Mouse (Mus musculus) liver, embryonic 16.5 days (tissue): Measurements from ENCODE around the gene Ccl27a. TPM values are rescaled to one million over a fixed set of nuclear protein-coding genes. Genes with fewer than 3 reads are reported as not detected.
"Not testable (repeated sequence)": the region's sequence is repeated elsewhere in the genome, so short reads cannot be mapped to it uniquely, and the experiment has no call there.

Source experiments
- ATAC-seq: fragments of 200-750 bp; cut with Nextera tagmentation; 2 replicates; pipeline ENCODE4 v1.8.0; 2017; ENCODE audit warnings: low read depth, mild to moderate bottlenecking, moderate number of reproducible peaks, moderate library complexity
- H3K27ac ChIP-seq: fragments of 300-500 bp; sonication (generic); 2 replicates; pipeline ENCODE4 v1.5.1; 2014; ENCODE audit warnings: mild to moderate bottlenecking, low read length
- H3K27me3 ChIP-seq: fragments of 300-500 bp; sonication (generic); 2 replicates; pipeline ENCODE4 v1.6.1; 2014; ENCODE audit warnings: low read depth, low read length, mixed read lengths; ENCODE audit not compliant: control insufficient read depth, insufficient read depth
- H3K36me3 ChIP-seq: fragments of 300-500 bp; sonication (generic); 2 replicates; pipeline ENCODE4 v1.6.1; 2014; ENCODE audit warnings: mild to moderate bottlenecking; ENCODE audit not compliant: control insufficient read depth, insufficient read depth
- H3K4me1 ChIP-seq: fragments of 300-500 bp; sonication (generic); 2 replicates; pipeline ENCODE4 v1.6.1; 2014; ENCODE audit warnings: low read depth, low read length, mixed read lengths; ENCODE audit not compliant: control insufficient read depth
- H3K4me2 ChIP-seq: fragments of 300-500 bp; sonication (generic); 2 replicates; pipeline ENCODE4 v1.6.1; 2014; ENCODE audit warnings: low read depth, low read length, mixed read lengths
- H3K4me3 ChIP-seq: fragments of 300-500 bp; sonication (generic); 2 replicates; pipeline ENCODE4 v1.5.1; 2014; ENCODE audit warnings: low read depth, mild to moderate bottlenecking, low read length
- H3K9ac ChIP-seq: fragments of 300-500 bp; sonication (generic); 2 replicates; pipeline ENCODE4 v1.6.1; 2014; ENCODE audit warnings: low read depth, low read length
- H3K9me3 ChIP-seq: fragments of 300-500 bp; sonication (generic); replicated peaks from 2 replicates; pipeline ENCODE4 v1.6.1; 2016; ENCODE audit warnings: low read length; ENCODE audit not compliant: control insufficient read depth
- WGBS: fragments of 180-500 bp; shearing (Covaris S2); extraction: QIAGEN DNeasy Blood & Tissue Kit; methylation state at CpG from one replicate; pipeline ENCODE4 v1.1.7; 2014; ENCODE audit not compliant: insufficient replicate concordance; 5-methylcytosine and 5-hydroxymethylcytosine counted together
- polyA plus RNA-seq: library from polyadenylated mRNA; unstranded; fragments of >200 nt; fragmentation: Nextera tagmentation; extraction: Ambion mirVana; gene quantifications from 2 replicates; pipeline ENCODE4 v1.2.1, GENCODE M21; 2015

The Ccl27a gene
- polyA plus RNA-seq, 1 experiment from 2014 or later, result 9.4 TPM

GRCm38 (mm10) chr4:41767301-41767700 lies 6.7 kb downstream of the Ccl27a start:
- H3K4me3 ChIP-seq, H3K36me3 ChIP-seq, H3K9ac ChIP-seq, H3K27me3 ChIP-seq, H3K4me1 ChIP-seq, ATAC-seq, H3K27ac ChIP-seq, H3K4me2 ChIP-seq, H3K9me3 ChIP-seq: not testable (repeated sequence)
- WGBS, result 38% methylated on average over 10 of the region's 10 CpGs

GRCm38 (mm10) chr4:41763176-41763575 lies 10.9 kb downstream of the Ccl27a start:
- H3K9me3 ChIP-seq, H3K4me2 ChIP-seq, H3K27me3 ChIP-seq, H3K27ac ChIP-seq, H3K36me3 ChIP-seq, H3K4me3 ChIP-seq, H3K9ac ChIP-seq, ATAC-seq: not testable (repeated sequence)
- peaks cover 33% of the 10 kb centered on the region for H3K4me1 ChIP-seq
- 72% methylated on average over 4 of the region's 6 CpGs for WGBS

DNA sequence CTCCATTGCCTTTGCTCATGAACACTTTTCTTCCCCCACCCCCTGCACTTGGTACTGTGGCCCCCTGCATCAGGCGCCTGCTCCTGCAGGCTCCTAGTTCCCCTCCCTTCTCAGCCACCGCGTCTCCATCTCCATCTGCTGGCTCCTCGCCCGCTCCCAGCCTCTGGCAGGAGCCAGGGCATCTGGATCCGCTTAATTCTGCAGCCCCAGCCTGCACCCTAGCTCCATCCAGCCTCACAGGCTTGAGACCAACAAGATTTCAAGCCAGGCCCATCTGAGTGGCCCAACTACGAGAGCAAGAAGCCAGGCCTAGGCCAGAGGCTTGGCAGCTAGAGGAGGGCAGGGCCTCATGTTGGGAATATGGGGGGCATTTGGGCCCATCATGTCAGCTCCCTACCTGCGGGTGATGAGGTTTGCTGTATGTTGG lies 11.3 kb downstream of the Ccl27a start:
- ATAC-seq, H3K27me3 ChIP-seq, H3K27ac ChIP-seq, H3K9me3 ChIP-seq, H3K36me3 ChIP-seq, H3K4me2 ChIP-seq, H3K4me3 ChIP-seq, H3K9ac ChIP-seq: not testable (repeated sequence)
- WGBS, result 63% methylated on average over 8 of the region's 8 CpGs
- H3K4me1 ChIP-seq, result peaks cover 33% of the 10 kb centered on the region

DNA sequence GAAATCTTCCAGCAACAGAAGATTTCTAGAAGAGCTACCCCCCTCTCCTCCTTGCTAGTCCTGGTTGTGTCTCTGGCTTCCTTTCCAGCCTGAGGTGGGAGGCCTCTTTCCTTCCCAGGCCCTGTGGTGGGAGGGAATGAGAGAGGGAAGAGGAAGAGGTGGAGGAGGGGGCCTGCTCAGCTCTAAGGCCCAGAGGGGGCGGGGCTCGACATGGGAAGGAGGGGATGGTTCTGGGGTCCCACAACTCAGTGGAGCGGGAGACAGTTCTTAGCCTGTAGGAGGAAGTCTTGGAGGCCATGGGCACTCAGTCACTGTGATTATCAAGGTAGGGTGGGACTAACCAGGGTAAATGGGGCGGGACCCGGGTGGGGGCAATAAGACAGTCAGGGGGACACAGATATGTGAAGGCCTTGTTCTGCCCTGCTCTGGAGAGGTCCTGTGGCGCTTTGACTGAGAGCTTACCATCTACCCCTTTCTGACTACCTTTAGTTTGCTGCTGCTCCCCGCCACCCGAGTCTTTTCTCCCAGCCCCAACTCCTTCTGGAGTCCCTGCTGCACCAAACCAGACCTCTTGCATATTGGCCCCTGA lies 11.9 kb downstream of the Ccl27a start:
- Histone ChIP-seq H3K4me3 (no peak overlapping the region), H3K4me1 (peaks cover 33% of the 10 kb centered on the region), H3K9me3 (no peaks in the 10 kb centered on the region), H3K27me3 (no peaks in the 10 kb centered on the region), H3K36me3 (peaks cover 4% of the 10 kb centered on the region; the same call in 1 of the 2 replicates), H3K4me2 (no peak overlapping the region), H3K9ac (no peak overlapping the region), H3K27ac (no peak overlapping the region)
- no peak for ATAC-seq
- WGBS, result 40% methylated on average over 8 of the region's 8 CpGs

DNA sequence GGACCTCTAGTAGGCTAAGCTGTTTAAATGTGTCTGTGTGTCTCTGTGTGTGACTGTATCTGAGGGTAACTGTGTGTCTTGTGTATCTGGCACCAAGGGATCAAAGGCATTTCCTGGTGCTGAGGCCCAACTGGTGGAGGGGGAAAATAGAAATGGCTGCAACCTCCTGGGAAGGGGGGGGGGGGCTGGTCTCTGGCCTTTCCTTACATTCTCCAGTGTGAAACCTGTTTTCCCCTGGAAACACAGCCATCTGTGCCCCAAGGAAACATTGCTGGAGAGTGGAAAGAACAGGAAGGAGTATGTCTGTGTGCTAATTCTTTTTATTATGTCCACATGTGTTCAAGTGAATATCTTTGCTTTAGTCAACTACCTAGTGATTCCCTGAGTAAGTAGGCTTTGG lies 12.4 kb downstream of the Ccl27a start:
- no peaks in the 10 kb centered on the region for H3K27me3 ChIP-seq
- H3K36me3 ChIP-seq, result peaks cover 4% of the 10 kb centered on the region; the same call in 1 of the 2 replicates
- peaks cover 33% of the 10 kb centered on the region for H3K4me1 ChIP-seq
- peak overlapping the region; percentile 68 for H3K4me2 ChIP-seq
- peak overlapping the region; percentile 88 for H3K27ac ChIP-seq
- no peak overlapping the region for H3K4me3 ChIP-seq
- ATAC-seq, result no peak
- H3K9me3 ChIP-seq, result no peaks in the 10 kb centered on the region
- H3K9ac ChIP-seq, result no peak overlapping the region; the same call in 1 of the 2 replicates

DNA sequence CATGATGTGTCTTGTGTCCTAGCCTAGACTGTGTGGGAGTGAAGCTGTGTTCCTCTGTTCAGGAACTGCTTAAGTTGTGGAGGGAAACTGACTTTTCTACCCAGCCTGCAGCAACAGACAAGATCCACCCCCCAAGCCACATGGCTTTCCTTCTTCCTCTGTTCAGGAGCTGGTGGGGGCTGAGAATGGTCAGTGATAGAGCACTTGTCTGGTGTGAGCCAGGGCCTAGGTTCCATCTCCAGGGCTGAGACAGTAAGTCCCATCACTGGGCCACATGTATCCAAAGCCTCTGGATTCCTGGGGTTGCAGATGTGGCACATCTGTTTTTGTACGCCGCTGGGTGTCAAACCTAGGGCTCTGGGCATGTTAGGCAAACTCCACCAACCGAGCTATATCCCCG lies 13.1 kb downstream of the Ccl27a start:
- 62% methylated on average over 4 of the region's 4 CpGs for WGBS
- ATAC-seq, result no peak

DNA sequence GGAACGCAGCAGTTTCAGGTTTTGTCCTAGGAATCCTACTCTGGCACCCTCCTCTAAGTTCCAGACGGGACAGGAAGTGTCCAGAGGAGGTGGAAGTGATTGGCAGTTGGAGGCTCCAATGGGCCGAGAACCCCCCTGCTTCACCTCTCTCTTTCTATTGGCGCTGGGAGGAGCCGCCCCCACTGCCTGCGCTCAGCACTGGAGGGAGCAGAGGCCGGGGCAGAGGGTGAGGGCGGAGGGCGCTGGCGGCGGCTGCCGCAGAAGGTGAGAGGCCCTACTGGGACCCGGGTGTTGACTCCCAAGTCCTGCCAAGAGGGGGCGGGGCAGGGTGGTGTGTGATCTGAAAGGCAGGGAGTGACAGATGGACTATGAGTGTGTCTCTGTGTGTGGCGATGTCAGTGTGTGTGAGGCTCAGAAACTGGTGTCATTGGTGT lies 13.7 kb downstream of the Ccl27a start:
- peak; percentile 88 for ATAC-seq
- Histone ChIP-seq H3K4me1 (peaks cover 38% of the 10 kb centered on the region), H3K36me3 (peaks cover 4% of the 10 kb centered on the region; the same call in 1 of the 2 replicates), H3K4me3 (peak overlapping the region; percentile 55), H3K27me3 (no peaks in the 10 kb centered on the region), H3K9me3 (no peaks in the 10 kb centered on the region), H3K27ac (peak overlapping the region; percentile 88), H3K9ac (peak overlapping the region; percentile 54), H3K4me2 (peak overlapping the region; percentile 68)
- 2% methylated on average over 15 of the region's 15 CpGs for WGBS

More for the DNA sequence above, 13.1 kb downstream of the Ccl27a start:
- H3K4me3 ChIP-seq, result peak overlapping the region; percentile 55
- H3K27me3 ChIP-seq, result no peaks in the 10 kb centered on the region
- peak overlapping the region; percentile 68 for H3K4me2 ChIP-seq
- H3K27ac ChIP-seq, result peak overlapping the region; percentile 88
- H3K4me1 ChIP-seq, result peaks cover 38% of the 10 kb centered on the region
- no peaks in the 10 kb centered on the region for H3K9me3 ChIP-seq
- H3K36me3 ChIP-seq, result peaks cover 4% of the 10 kb centered on the region; the same call in 1 of the 2 replicates
- H3K9ac ChIP-seq, result peak overlapping the region; percentile 54

- WGBS, result 24% methylated on average over 6 of the region's 6 CpGs
- peak overlapping the region; percentile 68 for H3K4me2 ChIP-seq
- H3K27me3 ChIP-seq, result no peaks in the 10 kb centered on the region
- no peak for ATAC-seq
- peak overlapping the region; percentile 88 for H3K27ac ChIP-seq
- no peaks in the 10 kb centered on the region for H3K9me3 ChIP-seq
- H3K4me3 ChIP-seq, result peak overlapping the region; percentile 55
- H3K36me3 ChIP-seq, result peaks cover 4% of the 10 kb centered on the region; the same call in 1 of the 2 replicates
- peak overlapping the region; percentile 54 for H3K9ac ChIP-seq
- peaks cover 41% of the 10 kb centered on the region for H3K4me1 ChIP-seq
Measured at GRCm38 (mm10) chr4:41759656-41760287, 14.3 kb downstream of the Ccl27a start.

- Histone ChIP-seq H3K27ac (peak overlapping the region; percentile 88), H3K9me3 (no peaks in the 10 kb centered on the region), H3K4me3 (no peak overlapping the region), H3K4me2 (no peak overlapping the region), H3K4me1 (peaks cover 42% of the 10 kb centered on the region), H3K36me3 (peaks cover 4% of the 10 kb centered on the region; the same call in 1 of the 2 replicates), H3K27me3 (no peaks in the 10 kb centered on the region), H3K9ac (no peak overlapping the region)
- WGBS, result 72% methylated on average over 9 of the region's 9 CpGs
- ATAC-seq, result peak; percentile 41
Measured at GRCm38 (mm10) chr4:41759206-41759605, 14.8 kb downstream of the Ccl27a start.
